Mouse (Mus musculus): ENCODE data around the gene Ppp1r14c. TPM values are rescaled to one million over a fixed set of nuclear protein-coding genes. Genes with fewer than 3 reads are reported as not detected.

Gene Ppp1r14c
- polyA plus RNA-seq, 1 experiment, result 25.5 TPM

DNA sequence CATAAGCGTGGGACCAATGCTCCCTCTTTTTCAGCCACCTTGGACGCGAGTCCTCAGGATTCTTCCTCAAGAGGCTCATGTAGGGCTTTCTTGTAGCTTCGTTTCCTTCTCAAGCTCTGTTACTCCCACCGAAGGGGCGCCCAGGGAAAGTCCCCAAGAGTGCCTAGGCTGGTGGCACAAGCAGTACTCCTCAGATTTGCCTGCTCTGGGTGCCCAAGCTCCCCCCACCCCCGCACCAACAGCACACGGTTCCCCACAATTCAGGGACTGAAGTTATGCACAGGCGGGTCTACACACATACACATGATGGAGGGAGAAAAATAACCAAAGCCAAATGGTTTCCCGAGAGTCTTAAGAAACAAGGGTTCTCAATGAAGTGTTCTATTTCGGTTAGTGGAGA is 1.6 kb downstream of the Ppp1r14c start:
- no peak for TF ChIP-seq CTCF (IDR thresholded peaks at IDR 0.05; ENCODE audit: borderline replicate concordance, extremely low read depth, insufficient read depth, insufficient read length)
- no peak for TF ChIP-seq POLR2A (IDR thresholded peaks at IDR 0.05; ENCODE audit: borderline replicate concordance, extremely low read depth, insufficient read depth, insufficient read length, poor library complexity, severe bottlenecking)
- peak; percentile 15 for DNase-seq (ENCODE audit: low read depth)

DNA sequence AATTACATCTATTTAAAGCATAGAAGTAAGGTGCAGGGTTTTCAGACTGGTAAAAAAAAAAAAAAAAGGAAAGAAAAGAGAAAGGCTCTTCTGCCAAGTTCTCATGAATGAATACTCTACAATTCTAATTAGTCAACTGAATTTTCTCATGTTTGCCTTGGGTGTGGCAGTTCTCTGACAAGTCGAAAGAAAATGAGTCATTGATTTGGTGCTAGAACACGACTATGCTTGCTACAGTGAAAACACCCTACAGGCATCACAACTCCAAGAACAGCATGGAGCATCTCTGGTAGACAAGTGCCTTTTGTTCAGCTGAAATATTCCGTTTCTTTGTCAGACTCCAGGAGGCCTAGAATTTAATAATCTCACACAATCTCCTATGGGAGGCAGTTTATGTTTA is 17.3 kb downstream of the Ppp1r14c start:
- no peak for TF ChIP-seq CTCF (IDR thresholded peaks at IDR 0.05; ENCODE audit: borderline replicate concordance, extremely low read depth, insufficient read depth, insufficient read length)
- no peak for TF ChIP-seq POLR2A (IDR thresholded peaks at IDR 0.05; ENCODE audit: borderline replicate concordance, extremely low read depth, insufficient read depth, insufficient read length, poor library complexity, severe bottlenecking)
- DNase-seq (ENCODE audit: low read depth), result no peak

DNA sequence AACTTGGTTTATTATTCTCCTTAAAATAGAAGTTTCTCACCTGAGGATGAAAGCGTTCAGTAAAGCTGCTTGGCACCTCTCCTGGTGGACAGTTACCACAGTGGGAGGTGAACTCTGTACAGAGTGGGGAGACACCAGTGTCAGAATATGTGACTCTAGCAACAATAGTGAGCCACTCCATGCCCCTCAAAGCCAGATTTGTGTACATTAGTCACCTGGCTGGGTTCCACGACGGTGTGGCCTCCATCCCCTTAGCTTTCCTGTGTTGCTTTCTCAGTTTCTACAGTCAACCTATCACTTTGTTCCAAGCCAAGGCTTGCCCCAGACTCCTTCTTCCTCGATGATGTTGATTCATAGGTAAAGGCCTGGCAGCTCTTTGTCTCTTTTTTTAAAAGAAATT is 26.4 kb downstream of the Ppp1r14c start:
- TF ChIP-seq POLR2A (IDR thresholded peaks at IDR 0.05; ENCODE audit: borderline replicate concordance, extremely low read depth, insufficient read depth, insufficient read length, poor library complexity, severe bottlenecking) (no peak), CTCF (IDR thresholded peaks at IDR 0.05; ENCODE audit: borderline replicate concordance, extremely low read depth, insufficient read depth, insufficient read length) (no peak)
- no peak for DNase-seq (ENCODE audit: low read depth)

GRCm38 (mm10) chr10:3393548-3393947 is 27.7 kb downstream of the Ppp1r14c start:
- TF ChIP-seq POLR2A (IDR thresholded peaks at IDR 0.05; ENCODE audit: borderline replicate concordance, extremely low read depth, insufficient read depth, insufficient read length, poor library complexity, severe bottlenecking) (no peak), CTCF (IDR thresholded peaks at IDR 0.05; ENCODE audit: borderline replicate concordance, extremely low read depth, insufficient read depth, insufficient read length) (no peak)
- DNase-seq (ENCODE audit: low read depth), result no peak

DNA sequence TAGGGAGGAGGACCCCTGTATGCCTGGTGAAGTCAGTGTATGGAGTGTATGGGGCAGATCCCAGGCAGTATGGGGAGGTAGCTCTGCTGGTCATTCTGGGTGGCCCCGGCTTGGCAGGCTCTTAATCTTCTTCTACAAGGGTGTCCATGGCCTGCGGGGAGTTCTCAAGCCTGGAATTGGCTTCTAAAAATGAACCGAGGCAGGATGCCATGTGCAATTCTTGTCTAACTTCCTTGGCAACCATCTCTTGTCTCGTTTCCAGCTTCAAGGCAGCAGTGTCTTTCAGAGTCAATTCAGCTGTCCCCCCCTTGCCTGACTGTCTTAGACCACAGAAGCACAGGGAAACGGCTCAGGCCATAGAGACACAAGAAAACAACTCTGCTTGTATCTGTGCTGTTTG is 28.3 kb downstream of the Ppp1r14c start:
- TF ChIP-seq CTCF (IDR thresholded peaks at IDR 0.05; ENCODE audit: borderline replicate concordance, extremely low read depth, insufficient read depth, insufficient read length) (no peak), POLR2A (IDR thresholded peaks at IDR 0.05; ENCODE audit: borderline replicate concordance, extremely low read depth, insufficient read depth, insufficient read length, poor library complexity, severe bottlenecking) (no peak)
- peak; percentile 75 for DNase-seq (ENCODE audit: low read depth)

- no peak for DNase-seq (ENCODE audit: low read depth)
- TF ChIP-seq CTCF (IDR thresholded peaks at IDR 0.05; ENCODE audit: borderline replicate concordance, extremely low read depth, insufficient read depth, insufficient read length) (no peak), POLR2A (IDR thresholded peaks at IDR 0.05; ENCODE audit: borderline replicate concordance, extremely low read depth, insufficient read depth, insufficient read length, poor library complexity, severe bottlenecking) (no peak)
Observed at GRCm38 (mm10) chr10:3394671-3395288, 28.9 kb downstream of the Ppp1r14c start.

DNA sequence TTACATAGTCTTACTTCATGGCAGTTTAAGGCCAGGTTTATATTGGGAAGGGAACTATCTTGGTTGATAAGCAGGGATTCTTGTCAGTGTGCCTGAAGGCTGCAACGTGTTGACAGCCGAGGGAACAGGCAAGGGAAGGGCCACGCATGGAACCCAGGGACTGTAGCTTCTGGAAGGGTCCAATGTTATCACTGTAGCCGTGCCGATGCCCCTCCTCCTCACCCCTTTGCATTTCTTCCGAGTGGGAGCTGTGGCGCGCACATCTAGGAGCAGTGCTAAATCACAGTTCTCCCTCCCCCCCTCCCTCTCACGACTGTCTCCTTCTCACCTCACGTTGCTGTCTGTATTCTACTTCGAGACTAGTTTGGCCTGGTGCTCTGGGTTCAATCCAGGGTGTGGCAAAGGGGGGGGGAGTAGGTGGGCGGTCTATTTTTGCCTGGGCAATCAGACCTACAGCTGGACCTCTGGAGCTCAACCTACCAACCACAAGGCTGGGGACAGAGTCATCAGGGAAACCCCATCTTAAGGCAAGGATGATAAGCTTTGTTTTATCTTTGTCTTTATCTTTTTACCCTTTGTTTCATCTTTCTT is 29.6 kb downstream of the Ppp1r14c start:
- TF ChIP-seq POLR2A (IDR thresholded peaks at IDR 0.05; ENCODE audit: borderline replicate concordance, extremely low read depth, insufficient read depth, insufficient read length, poor library complexity, severe bottlenecking), result no peak
- TF ChIP-seq CTCF (IDR thresholded peaks at IDR 0.05; ENCODE audit: borderline replicate concordance, extremely low read depth, insufficient read depth, insufficient read length), result no peak
- DNase-seq (ENCODE audit: low read depth), result no peak

GRCm38 (mm10) chr10:3396008-3396795 is 30.3 kb downstream of the Ppp1r14c start:
- peak; percentile 44 for DNase-seq (ENCODE audit: low read depth)

GRCm38 (mm10) chr10:3397406-3397805 is 31.5 kb downstream of the Ppp1r14c start:
- DNase-seq (ENCODE audit: low read depth), result no peak
- TF ChIP-seq POLR2A (IDR thresholded peaks at IDR 0.05; ENCODE audit: borderline replicate concordance, extremely low read depth, insufficient read depth, insufficient read length, poor library complexity, severe bottlenecking) (no peak), CTCF (IDR thresholded peaks at IDR 0.05; ENCODE audit: borderline replicate concordance, extremely low read depth, insufficient read depth, insufficient read length) (no peak)

More at GRCm38 (mm10) chr10:3396008-3396795, 30.3 kb downstream of the Ppp1r14c start:
- TF ChIP-seq POLR2A (IDR thresholded peaks at IDR 0.05; ENCODE audit: borderline replicate concordance, extremely low read depth, insufficient read depth, insufficient read length, poor library complexity, severe bottlenecking) (no peak), CTCF (IDR thresholded peaks at IDR 0.05; ENCODE audit: borderline replicate concordance, extremely low read depth, insufficient read depth, insufficient read length) (no peak)

DNA sequence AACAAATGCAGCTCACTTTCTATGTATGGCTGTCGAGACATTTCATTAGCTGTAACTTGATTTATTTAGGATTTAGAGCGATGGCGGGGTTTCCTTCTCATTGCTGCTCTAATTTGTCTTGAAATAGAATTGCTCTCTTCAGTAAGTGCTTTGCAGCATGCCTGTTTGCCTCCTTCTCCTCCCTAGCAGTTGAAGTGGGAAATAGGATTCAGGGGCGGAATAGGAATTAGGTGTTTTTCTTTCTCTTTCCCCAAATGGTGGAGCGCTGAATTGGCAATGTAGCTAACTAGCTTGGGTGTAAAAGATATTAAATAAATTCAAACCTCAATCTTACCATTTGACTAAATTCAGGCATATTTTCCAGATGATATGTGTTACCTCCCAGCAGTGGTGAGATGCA is 32.2 kb downstream of the Ppp1r14c start:
- no peak for TF ChIP-seq CTCF (IDR thresholded peaks at IDR 0.05; ENCODE audit: borderline replicate concordance, extremely low read depth, insufficient read depth, insufficient read length)
- TF ChIP-seq POLR2A (IDR thresholded peaks at IDR 0.05; ENCODE audit: borderline replicate concordance, extremely low read depth, insufficient read depth, insufficient read length, poor library complexity, severe bottlenecking), result no peak
- DNase-seq (ENCODE audit: low read depth), result peak; percentile 20

DNA sequence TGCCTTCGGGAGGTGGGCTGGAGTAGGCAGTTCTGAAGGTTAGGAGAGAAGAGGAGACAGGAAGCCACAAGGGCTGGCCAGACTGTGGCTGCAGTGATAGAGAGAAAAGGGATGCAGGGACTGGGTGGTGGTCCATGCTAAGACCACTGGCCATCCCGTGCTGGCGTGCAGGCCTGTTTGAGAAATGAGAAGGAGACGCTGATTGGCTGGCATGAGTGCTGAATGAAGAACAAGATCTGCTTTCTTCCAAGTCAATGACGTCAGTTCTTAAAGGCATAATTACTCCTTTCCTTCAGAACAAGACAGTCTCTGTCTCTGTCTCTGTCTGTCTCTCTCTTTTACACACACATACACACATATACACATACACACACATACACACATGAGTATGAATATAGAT is 36.4 kb downstream of the Ppp1r14c start:
- TF ChIP-seq POLR2A (IDR thresholded peaks at IDR 0.05; ENCODE audit: borderline replicate concordance, extremely low read depth, insufficient read depth, insufficient read length, poor library complexity, severe bottlenecking), result no peak
- no peak for TF ChIP-seq CTCF (IDR thresholded peaks at IDR 0.05; ENCODE audit: borderline replicate concordance, extremely low read depth, insufficient read depth, insufficient read length)
- DNase-seq (ENCODE audit: low read depth), result no peak
